Mouse (Mus musculus): ENCODE measurements around the gene Crybb1.

Crybb1 gene

DNA sequence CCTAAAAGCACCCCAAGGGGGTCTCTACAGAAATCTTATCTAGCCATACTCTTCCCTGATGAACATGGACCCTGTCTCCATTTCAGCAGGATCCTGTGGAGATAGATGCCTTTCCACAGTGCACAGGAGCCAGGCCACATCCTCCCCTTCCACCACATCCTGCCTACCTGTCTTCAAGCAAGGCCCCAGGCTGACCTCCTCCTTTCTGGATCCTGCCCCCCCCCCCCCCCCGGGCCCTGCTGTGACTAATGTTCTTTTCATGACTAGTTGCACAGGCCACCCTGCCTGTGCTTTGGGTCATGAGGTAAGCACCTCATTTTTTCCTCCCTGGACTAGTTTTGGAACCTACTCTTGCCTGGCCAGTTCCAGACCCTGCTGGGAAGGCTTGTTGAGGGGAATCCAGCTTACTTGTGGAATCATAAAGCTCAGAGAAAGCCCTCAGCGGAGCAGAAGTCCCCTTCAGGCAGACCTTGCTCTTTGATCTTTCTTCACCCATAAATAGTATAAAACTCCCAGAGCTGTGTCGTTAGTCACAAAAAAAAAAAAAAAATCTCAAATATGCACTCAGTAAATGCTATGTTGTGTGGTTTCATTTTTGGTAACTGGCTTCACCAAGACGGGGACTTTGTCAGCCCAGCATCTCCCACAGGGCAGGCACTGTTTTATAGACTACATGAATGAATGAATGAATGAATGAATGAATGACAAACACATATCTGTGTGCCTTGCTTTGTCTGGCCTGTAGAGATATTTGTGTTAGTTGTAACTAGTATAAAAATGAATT lies 19.6 kb downstream of the Crybb1 start:
- CTCF ChIA-PET, result interaction anchor here in 1 of 4 experiments (0.6 kb wide), 1 partner anchor 412 kb away, joined by 3 read pairs; no protein-coding TSS in a partner anchor

GRCm38 (mm10) chr5:112276267-112276873 lies 20.8 kb downstream of the Crybb1 start, which contains the start of gene Tpst2:
Tpst2 (plus strand) TSS chr5:112276691.
- POLR2A ChIA-PET, result interaction anchor here (0.6 to 3.4 kb wide), 51 partner anchors 10 to 1828 kb away, joined by 3 to 40 read pairs (median 4); partner anchors contain the start of genes Fbrsl1 (in 1 of the 4), Hps4 (in 1 of the 4), Srrd (in 1 of the 4) and Tfip11 (in 1 of the 4)

More for the DNA sequence above, 19.6 kb downstream of the Crybb1 start:
- POLR2A ChIA-PET, result interaction anchor here in 3 of 4 experiments (0.6 to 2.1 kb wide), 3 partner anchors 9 to 51 kb away, joined by 3 to 24 read pairs (median 5); partner anchors contain the start of gene Tfip11 (in 1 of the 3)

GRCm38 (mm10) chr5:112276907-112277348 lies 21.3 kb downstream of the Crybb1 start:
- CTCF ChIA-PET, result interaction anchor here in 3 of 4 experiments (0.7 to 1.2 kb wide), 10 partner anchors 12 to 199 kb away, joined by 3 to 8 read pairs (median 3); no protein-coding TSS in a partner anchor
- POLR2A ChIA-PET, result interaction anchor here (0.6 to 3.4 kb wide), 46 partner anchors 9 to 1828 kb away, joined by 3 to 40 read pairs (median 4); partner anchors contain the start of genes Fbrsl1 (in 1 of the 4), Hps4 (in 1 of the 4), Srrd (in 1 of the 4) and Tfip11 (in 1 of the 4)

More at GRCm38 (mm10) chr5:112276267-112276873, 20.8 kb downstream of the Crybb1 start, which contains the start of gene Tpst2:
- CTCF ChIA-PET, result interaction anchor here (0.5 to 1.2 kb wide), 13 partner anchors 11 to 1459 kb away, joined by 3 to 8 read pairs (median 3); partner anchors contain the start of gene Ficd (in 1 of the 4)

DNA sequence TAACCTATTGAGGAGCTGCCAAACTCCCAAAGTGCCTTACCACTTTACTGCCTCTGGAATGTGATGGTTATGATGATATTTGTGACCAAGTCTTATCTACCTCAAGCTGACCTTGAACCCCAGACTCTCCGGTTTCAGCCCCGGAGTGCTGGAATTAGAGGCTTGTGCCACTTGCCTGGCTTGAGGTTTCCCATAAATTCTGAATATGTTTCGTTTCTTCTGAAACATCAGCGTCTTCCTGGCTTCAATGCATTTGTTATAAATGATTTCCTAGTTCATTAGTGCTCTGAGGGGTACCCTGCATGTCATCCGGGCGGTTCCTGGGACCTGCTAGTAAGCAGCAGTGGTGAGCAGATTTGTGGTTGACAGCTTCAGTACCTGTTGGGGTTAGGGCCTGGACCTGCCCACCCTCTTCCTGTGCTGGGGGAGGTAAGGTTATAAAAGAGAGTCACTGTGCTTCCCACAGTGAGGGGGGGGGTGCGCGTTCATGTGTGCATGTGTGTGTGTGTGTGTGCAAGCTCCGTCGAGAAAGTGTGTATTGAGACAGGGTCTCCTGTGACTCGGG lies 22.4 kb downstream of the Crybb1 start:
- ChIA-PET POLR2A (interaction anchor here in 2 of 4 experiments (1.0 to 3.4 kb wide), 5 partner anchors 8 to 42 kb away, joined by 3 to 40 read pairs (median 8); no protein-coding TSS in a partner anchor), CTCF (interaction anchor here in 1 of 4 experiments (0.7 kb wide), 1 partner anchor 16 kb away, joined by 3 read pairs; no protein-coding TSS in a partner anchor)

DNA sequence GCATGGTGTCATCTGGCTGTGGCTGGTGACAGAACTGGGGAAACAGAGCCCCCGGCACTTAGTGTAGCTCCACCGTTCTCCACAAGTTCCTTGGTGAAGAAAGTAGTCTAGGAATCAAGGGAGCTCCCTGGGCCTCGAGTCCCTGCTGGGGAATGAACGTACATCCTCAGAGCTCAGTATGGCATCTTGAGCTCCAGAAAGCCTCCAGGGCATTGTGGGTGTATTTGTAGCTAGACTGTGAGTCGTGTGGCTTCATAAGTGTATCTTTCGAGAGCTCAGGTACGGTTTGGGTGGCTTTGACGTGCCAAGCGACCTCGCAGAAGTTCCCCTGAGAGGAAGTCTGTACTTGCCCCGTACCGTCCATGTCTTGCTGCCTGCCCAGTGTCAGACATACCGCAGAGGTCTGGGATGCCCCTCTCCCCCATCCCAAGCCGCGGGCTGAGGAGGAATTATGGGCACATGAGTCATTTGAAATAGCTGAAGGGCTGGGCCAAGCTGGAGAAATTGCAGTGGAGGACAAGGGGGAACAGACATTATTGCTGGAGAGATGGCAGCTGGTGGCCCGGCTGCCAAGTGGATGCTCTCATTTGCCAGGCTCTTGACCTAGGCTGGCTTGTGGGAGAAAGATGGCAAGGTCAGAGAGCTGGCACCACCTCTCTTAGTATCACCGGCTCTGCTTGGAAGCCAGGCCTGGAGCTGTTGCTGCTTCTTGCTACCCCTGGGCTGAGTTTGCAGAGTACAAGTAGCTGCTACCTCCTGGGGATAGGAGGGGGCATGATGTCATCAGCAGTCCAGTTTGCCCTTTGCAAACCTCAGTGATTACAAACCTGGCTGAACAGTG lies 23.8 kb downstream of the Crybb1 start:
- ChIA-PET POLR2A (interaction anchor here in 2 of 4 experiments (0.6 to 4.2 kb wide), 15 partner anchors 8 to 274 kb away, joined by 3 to 25 read pairs (median 3); no protein-coding TSS in a partner anchor), CTCF (interaction anchor here in 2 of 4 experiments (0.5 to 1.4 kb wide), 2 partner anchors 39 to 786 kb away, joined by 4 read pairs; no protein-coding TSS in a partner anchor)

GRCm38 (mm10) chr5:112280151-112280550 lies 24.5 kb downstream of the Crybb1 start:
- ChIA-PET POLR2A (interaction anchor here in 2 of 4 experiments (1.0 to 4.2 kb wide), 11 partner anchors 7 to 78 kb away, joined by 3 to 25 read pairs (median 5); no protein-coding TSS in a partner anchor), CTCF (interaction anchor here in 1 of 4 experiments (1.4 kb wide), 1 partner anchor 39 kb away, joined by 4 read pairs; no protein-coding TSS in a partner anchor)

GRCm38 (mm10) chr5:112280863-112281660 lies 25.4 kb downstream of the Crybb1 start:
- POLR2A ChIA-PET, result interaction anchor here in 3 of 4 experiments (0.6 to 4.2 kb wide), 17 partner anchors 8 to 1812 kb away, joined by 3 to 25 read pairs (median 4); partner anchors contain the start of gene Ep400 (in 1 of the 3)
- CTCF ChIA-PET, result interaction anchor here in 3 of 4 experiments (0.6 to 1.4 kb wide), 4 partner anchors 8 to 56 kb away, joined by 3 to 5 read pairs (median 4); no protein-coding TSS in a partner anchor

DNA sequence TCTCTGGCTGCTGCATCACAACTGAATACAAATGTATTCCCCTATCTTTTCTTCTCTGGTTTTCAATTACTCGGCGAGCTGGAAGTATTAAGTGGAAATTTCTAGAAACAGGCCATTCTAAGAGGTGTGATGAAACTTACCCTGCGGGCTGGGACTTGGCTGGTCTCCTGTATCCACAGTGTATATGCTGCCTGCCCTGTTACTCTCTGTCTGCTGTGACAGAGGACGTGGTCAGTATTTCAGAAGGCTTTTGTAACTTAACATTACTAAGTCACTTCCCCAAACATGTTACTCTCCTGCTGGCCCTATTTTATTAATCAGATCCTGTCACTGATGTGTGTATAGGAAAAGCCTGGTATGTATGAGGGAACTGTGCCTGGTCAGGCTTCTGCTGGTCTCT lies 26.1 kb downstream of the Crybb1 start:
- POLR2A ChIA-PET, result interaction anchor here in 3 of 4 experiments (0.7 to 4.2 kb wide), 13 partner anchors 8 to 1813 kb away, joined by 3 to 25 read pairs (median 4); partner anchors contain the start of gene Ep400 (in 1 of the 3)
- CTCF ChIA-PET, result interaction anchor here in 2 of 4 experiments (0.6 to 1.4 kb wide), 3 partner anchors 8 to 55 kb away, joined by 3 to 5 read pairs (median 3); no protein-coding TSS in a partner anchor

- CTCF ChIA-PET, result interaction anchor here in 1 of 4 experiments (1.4 kb wide), 1 partner anchor 19 kb away, joined by 5 read pairs; no protein-coding TSS in a partner anchor
Measured at GRCm38 (mm10) chr5:112282123-112282779, 26.6 kb downstream of the Crybb1 start.

DNA sequence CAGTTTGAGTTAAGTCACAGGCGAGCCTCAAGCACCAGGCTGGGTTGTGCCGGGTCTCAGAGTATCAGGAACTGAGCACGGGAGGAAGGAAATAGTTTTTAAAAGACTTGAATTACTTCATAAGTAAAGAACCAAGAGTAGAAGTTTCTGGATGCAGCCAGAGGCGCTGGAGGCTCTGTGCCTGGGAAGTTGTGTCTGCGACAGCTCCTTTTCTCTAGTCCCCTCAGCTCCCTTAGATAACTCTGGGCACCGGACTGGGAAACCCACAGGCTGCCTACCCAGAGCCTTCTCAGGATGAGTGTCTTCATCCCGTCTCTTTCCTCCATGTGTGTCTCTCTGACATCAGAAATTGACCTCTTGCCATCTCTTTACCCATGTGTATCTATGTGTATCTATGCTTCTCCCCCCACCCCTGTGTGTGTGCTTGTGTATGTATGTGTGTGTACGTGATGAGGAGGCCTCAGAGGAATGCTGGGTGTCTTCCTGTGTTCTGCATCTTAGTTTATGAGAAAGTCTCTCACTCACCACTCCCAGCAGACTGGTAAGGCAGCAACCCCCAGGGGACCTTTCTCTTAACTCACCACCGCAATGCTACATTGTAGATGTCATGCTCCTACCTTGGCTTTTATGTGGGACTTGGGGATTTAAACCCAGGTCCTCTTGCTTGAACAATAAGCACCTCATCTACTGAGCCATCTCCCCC lies 27.3 kb downstream of the Crybb1 start:
- POLR2A ChIA-PET, result interaction anchor here in 3 of 4 experiments (0.6 to 4.2 kb wide), 10 partner anchors 9 to 1123 kb away, joined by 3 to 25 read pairs (median 4); no protein-coding TSS in a partner anchor

More at GRCm38 (mm10) chr5:112282123-112282779, 26.6 kb downstream of the Crybb1 start:
- POLR2A ChIA-PET, result interaction anchor here (0.6 to 4.2 kb wide), 10 partner anchors 8 to 1813 kb away, joined by 3 to 25 read pairs (median 4); partner anchors contain the start of gene Ep400 (in 1 of the 4)

GRCm38 (mm10) chr5:112283543-112284202 lies 28.1 kb downstream of the Crybb1 start:
- POLR2A ChIA-PET, result interaction anchor here in 3 of 4 experiments (0.6 to 4.6 kb wide), 20 partner anchors 7 to 1598 kb away, joined by 3 to 40 read pairs (median 3); partner anchors contain the start of gene Tpst2 (in 1 of the 3)

More for the DNA sequence above, 27.3 kb downstream of the Crybb1 start:
- CTCF ChIA-PET, result interaction anchor here in 1 of 4 experiments (1.4 kb wide), 1 partner anchor 19 kb away, joined by 5 read pairs; no protein-coding TSS in a partner anchor

DNA sequence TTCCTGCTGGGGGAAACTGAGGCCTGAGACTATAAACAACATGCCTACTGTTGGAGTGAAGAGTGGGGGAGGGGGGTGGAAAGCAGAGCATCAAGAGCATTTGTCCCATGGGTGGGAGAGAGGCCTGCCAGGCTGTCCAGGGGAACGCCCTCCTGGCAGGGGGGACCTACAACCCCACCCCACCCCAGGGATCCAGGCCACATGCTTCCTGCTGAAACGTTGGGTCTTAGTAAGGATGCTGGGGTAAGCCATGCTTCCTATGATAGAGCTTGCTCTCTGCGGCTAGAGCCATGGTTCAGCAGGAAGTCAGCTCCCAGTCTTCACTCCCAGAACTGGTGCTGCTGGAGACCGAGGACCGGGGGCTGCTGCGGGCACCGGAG lies 28.6 kb downstream of the Crybb1 start:
- ChIA-PET POLR2A (interaction anchor here (0.6 to 4.6 kb wide), 19 partner anchors 7 to 1599 kb away, joined by 3 to 40 read pairs (median 3); partner anchors contain the start of gene Tpst2 (in 1 of the 4)), CTCF (interaction anchor here in 2 of 4 experiments (1.1 to 1.3 kb wide), 2 partner anchors 43 kb away, joined by 3 to 4 read pairs; no protein-coding TSS in a partner anchor)

More at GRCm38 (mm10) chr5:112283543-112284202, 28.1 kb downstream of the Crybb1 start:
- CTCF ChIA-PET, result interaction anchor here in 1 of 4 experiments (1.3 kb wide), 1 partner anchor 43 kb away, joined by 4 read pairs; no protein-coding TSS in a partner anchor

- POLR2A ChIA-PET, result interaction anchor here in 2 of 4 experiments (0.7 to 4.6 kb wide), 6 partner anchors 9 to 70 kb away, joined by 3 to 40 read pairs (median 7); partner anchors contain the start of genes Gm6583 (in 1 of the 2) and Tpst2 (in 1 of the 2)
- CTCF ChIA-PET, result interaction anchor here in 1 of 4 experiments (1.1 kb wide), 1 partner anchor 45 kb away, joined by 3 read pairs; no protein-coding TSS in a partner anchor
Measured at GRCm38 (mm10) chr5:112285548-112286085, 30.0 kb downstream of the Crybb1 start.

Data from embryonic stem cell, embryonic (primary cell).